Mouse (Mus musculus) midbrain, embryonic 15.5 days (tissue): ENCODE data around the gene Map3k3. TPM values are rescaled to one million over a fixed set of nuclear protein-coding genes. Genes with fewer than 3 reads are reported as not detected.

ENCODE experiments used
- ATAC-seq: fragments of 200-750 bp; cut with Nextera tagmentation; replicated peaks from 2 replicates; pipeline ENCODE4 v1.8.0; 2017; ENCODE audit warnings: moderate TSS enrichment
- H3K27ac ChIP-seq: fragments of 300-500 bp; sonication (generic); 2 replicates; pipeline ENCODE4 v1.5.1; 2015; ENCODE audit warnings: mild to moderate bottlenecking, inconsistent platforms
- H3K27me3 ChIP-seq: fragments of 300-500 bp; sonication (generic); replicated peaks from 2 replicates; pipeline ENCODE4 v1.6.1; 2015; ENCODE audit warnings: inconsistent platforms
- H3K36me3 ChIP-seq: fragments of 300-500 bp; sonication (generic); replicated peaks from 2 replicates; pipeline ENCODE4 v1.6.1; 2015; ENCODE audit warnings: inconsistent platforms
- H3K4me1 ChIP-seq: fragments of 300-500 bp; sonication (generic); 2 replicates; pipeline ENCODE4 v1.6.1; 2015; ENCODE audit warnings: inconsistent platforms
- H3K4me2 ChIP-seq: fragments of 300-500 bp; sonication (generic); 2 replicates; pipeline ENCODE4 v1.6.1; 2015; ENCODE audit warnings: inconsistent platforms, mild to moderate bottlenecking, moderate library complexity
- H3K4me3 ChIP-seq: fragments of 300-500 bp; sonication (generic); 2 replicates; pipeline ENCODE4 v1.5.1; 2015; ENCODE audit warnings: mild to moderate bottlenecking, inconsistent platforms
- H3K9ac ChIP-seq: fragments of 300-500 bp; sonication (generic); 2 replicates; pipeline ENCODE4 v1.6.1; 2015; ENCODE audit warnings: mild to moderate bottlenecking, inconsistent platforms
- H3K9me3 ChIP-seq: fragments of 300-500 bp; sonication (generic); 2 replicates; pipeline ENCODE4 v1.6.1; 2016; ENCODE audit warnings: inconsistent platforms
- WGBS: fragments of 180-500 bp; shearing (Covaris S2); methylation state at CpG from one replicate; pipeline ENCODE4 v1.1.7; 2015; ENCODE audit warnings: mixed read lengths; 5-methylcytosine and 5-hydroxymethylcytosine counted together
- polyA plus RNA-seq: library from polyadenylated mRNA; unstranded; fragments of >200 nt; fragmentation: Nextera tagmentation; extraction: Ambion mirVana; gene quantifications from 2 replicates; pipeline ENCODE4 v1.2.1, GENCODE M21; 2015

The Map3k3 gene
- polyA plus RNA-seq, 1 experiment from 2014 or later = 13.7 TPM

DNA sequence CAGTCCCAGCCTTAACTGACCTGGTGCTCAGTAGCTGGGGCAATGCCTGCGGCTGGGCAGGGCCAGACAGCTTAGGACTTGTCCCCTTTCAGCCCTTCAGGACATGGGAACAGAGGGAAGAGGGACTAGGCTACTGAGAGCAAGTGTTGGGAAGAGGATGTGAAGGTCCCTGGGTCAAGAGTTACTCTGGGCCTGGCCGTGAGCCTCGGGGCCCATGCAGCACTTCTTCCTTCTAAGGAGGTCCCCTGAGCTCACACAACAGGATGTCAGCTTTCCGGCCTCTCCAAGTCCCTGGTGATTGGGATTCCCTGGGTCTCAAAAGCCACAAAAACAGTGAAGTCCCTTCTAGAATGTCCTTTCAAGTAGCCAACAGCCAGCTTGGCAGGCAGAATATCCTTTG, 79.1 kb downstream of the Map3k3 start:
- Histone ChIP-seq H3K4me2 (no peak overlapping the region), H3K4me3 (no peak overlapping the region), H3K27me3 (no peaks in the 10 kb centered on the region), H3K9me3 (no peaks in the 10 kb centered on the region), H3K9ac (no peak overlapping the region), H3K36me3 (peaks cover 21% of the 10 kb centered on the region; the same call in 1 of the 2 replicates), H3K27ac (no peak overlapping the region), H3K4me1 (peaks cover 26% of the 10 kb centered on the region)
- no peak for ATAC-seq
- 86% methylated on average over 4 of the region's 4 CpGs for WGBS

DNA sequence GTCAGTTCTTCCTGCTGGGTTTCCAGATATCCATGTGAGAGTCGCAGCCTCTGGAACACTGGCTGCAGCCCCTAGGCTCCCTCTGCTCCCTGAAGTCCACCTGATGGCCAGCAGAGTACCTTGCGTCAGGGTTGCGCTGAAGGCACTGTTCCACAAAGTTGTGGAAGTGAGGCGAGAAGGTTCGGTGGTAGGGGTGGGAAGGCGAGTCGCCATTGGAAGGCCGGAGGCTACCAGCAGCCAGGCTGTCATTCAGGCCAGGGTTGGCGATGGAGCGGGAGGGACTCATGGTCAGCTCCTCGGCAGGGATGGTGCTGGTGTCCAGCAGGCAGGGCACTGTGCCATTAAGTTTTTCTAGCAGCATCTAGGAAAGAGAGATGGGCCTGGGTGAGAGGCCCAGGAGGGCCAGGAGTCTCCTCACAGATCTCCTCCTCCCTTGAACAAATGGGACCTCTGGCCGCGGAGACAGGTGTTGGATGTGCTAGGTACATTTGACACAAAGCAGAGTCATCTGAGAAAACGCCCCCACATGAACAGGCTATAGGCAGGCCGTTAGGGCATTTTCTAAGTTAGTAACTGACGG, 80.3 kb downstream of the Map3k3 start:
- Histone ChIP-seq H3K4me3 (no peak overlapping the region), H3K9ac (no peak overlapping the region), H3K27me3 (no peaks in the 10 kb centered on the region), H3K9me3 (no peaks in the 10 kb centered on the region), H3K4me1 (peaks cover 14% of the 10 kb centered on the region), H3K36me3 (peaks cover 21% of the 10 kb centered on the region; the same call in 1 of the 2 replicates), H3K27ac (no peak overlapping the region), H3K4me2 (no peak overlapping the region)
- WGBS = 90% methylated on average over 16 of the region's 16 CpGs
- no peak for ATAC-seq

DNA sequence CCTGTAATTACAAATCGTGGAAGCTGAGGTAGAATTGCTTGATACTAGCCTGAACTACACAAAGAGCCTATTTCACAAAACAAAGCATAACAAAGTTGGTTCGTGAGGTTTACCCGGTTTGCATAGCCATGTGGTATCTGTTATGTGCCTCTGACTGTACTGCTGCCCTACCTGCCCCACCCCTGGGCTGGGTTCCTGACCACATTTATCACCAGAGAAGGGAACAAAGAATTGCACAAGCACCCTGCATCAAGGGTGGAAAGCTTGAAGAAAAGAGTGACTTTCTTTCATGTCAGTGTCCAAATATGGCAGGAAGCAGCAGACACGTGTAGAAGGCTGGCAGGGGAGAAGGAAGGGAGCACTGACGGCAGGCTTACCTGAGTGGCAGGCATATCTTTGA, 83.0 kb downstream of the Map3k3 start:
- no peak overlapping the region for H3K4me2 ChIP-seq
- 92% methylated on average over 5 of the region's 5 CpGs for WGBS
- H3K36me3 ChIP-seq = peaks cover 21% of the 10 kb centered on the region; the same call in 1 of the 2 replicates
- H3K9ac ChIP-seq = no peak overlapping the region
- H3K4me1 ChIP-seq = no peaks in the 10 kb centered on the region
- no peaks in the 10 kb centered on the region for H3K9me3 ChIP-seq
- ATAC-seq = no peak
- no peak overlapping the region for H3K27ac ChIP-seq
- H3K4me3 ChIP-seq = no peak overlapping the region
- no peaks in the 10 kb centered on the region for H3K27me3 ChIP-seq

DNA sequence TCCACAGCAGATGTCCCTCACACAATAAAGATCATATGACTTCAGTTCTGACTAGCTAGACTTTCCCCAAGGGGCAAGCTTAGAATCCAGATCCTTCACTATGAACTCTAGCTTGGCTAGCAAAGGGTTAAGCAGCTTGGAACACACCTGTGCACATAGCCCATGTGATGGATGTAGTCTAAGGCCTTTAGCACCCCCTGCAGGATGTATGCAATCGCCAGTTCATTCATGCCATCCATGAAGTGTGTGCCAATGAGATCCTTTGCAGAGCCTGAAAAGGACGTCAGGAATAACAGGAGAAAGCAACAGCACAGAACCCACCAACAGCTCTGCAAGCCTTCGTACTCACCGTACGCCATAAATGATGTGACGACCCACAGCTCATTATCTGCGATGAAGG, 86.4 kb downstream of the Map3k3 start:
- ATAC-seq = no peak
- Histone ChIP-seq H3K27ac (no peak overlapping the region), H3K9me3 (no peaks in the 10 kb centered on the region), H3K27me3 (no peaks in the 10 kb centered on the region), H3K4me1 (no peaks in the 10 kb centered on the region), H3K4me2 (no peak overlapping the region), H3K9ac (no peak overlapping the region), H3K36me3 (peaks cover 14% of the 10 kb centered on the region; the same call in 1 of the 2 replicates), H3K4me3 (no peak overlapping the region)
- WGBS = 75% methylated on average over 7 of the region's 7 CpGs

DNA sequence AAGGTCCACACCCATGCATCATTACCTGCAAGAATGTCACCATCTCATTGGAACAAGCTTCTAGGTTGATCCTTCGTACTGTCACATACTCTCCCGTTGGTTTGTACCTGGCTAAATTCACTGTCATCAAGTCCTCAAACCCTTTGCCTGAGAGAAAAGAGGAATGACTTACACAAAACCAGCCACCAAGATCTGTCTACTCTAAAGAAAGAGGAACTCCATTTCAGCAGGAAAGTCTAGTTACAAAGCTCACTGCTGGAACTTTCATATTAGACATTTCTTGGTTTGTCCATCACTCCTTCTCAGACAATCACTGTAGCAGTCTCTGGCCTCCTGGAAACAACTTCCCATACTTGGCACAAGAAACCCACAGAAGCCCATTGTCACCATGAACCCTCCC, 88.8 kb downstream of the Map3k3 start:
- Histone ChIP-seq H3K9ac (no peak overlapping the region), H3K9me3 (no peaks in the 10 kb centered on the region), H3K27ac (no peak overlapping the region), H3K4me2 (no peak overlapping the region), H3K4me3 (no peak overlapping the region), H3K4me1 (no peaks in the 10 kb centered on the region), H3K36me3 (0 out of 2 replicates have a peak, but pooled peaks cover 1% of the 10 kb centered on the region), H3K27me3 (no peaks in the 10 kb centered on the region)
- no peak for ATAC-seq
- WGBS = 93% methylated on average over 2 of the region's 2 CpGs

DNA sequence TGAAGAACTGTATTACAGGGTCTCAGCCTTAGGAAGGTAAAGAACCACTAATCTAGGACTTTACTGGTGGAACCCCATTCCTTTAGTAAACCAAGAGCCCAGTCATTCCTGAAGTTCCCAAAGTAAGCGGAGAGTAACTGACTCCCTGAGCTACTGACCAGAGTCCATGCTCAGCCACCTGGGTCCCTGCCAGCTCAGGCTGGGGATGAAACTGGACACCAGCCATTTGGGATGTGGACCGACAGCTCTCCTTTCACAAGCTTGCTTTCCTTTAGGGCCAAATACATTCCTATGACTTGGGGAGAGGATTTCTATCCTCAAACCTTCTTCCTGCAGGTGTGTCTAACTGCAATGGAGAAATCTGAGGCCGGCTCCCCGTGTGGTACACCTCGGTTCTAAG, 90.0 kb downstream of the Map3k3 start:
- H3K4me2 ChIP-seq = no peak overlapping the region
- H3K27me3 ChIP-seq = no peaks in the 10 kb centered on the region
- 90% methylated on average over 5 of the region's 5 CpGs for WGBS
- H3K4me3 ChIP-seq = no peak overlapping the region
- H3K27ac ChIP-seq = no peak overlapping the region
- H3K9me3 ChIP-seq = no peaks in the 10 kb centered on the region
- H3K4me1 ChIP-seq = no peaks in the 10 kb centered on the region
- no peak overlapping the region for H3K9ac ChIP-seq
- ATAC-seq = no peak
- no peaks in the 10 kb centered on the region for H3K36me3 ChIP-seq

DNA sequence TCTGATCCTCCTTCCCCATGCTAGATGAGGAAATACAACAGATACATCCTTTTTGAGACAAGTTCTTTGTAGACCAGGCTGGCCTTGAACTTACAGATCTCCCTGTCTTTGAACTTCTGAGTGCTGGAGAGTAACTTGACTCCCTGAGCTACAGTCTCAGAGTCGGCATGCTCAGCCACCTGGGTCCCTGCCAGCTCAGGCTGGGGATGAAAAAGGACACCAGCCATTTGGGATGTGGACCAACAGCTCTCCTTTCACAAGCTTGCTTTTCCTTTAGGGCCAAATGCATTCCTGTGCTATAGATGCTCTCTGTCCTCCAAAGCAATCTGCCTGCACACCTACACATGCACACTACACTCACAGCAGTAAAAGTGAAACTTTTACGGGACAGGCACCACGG, 90.7 kb downstream of the Map3k3 start:
- no peak for ATAC-seq
- WGBS = 74% methylated on average over 3 of the region's 3 CpGs

DNA sequence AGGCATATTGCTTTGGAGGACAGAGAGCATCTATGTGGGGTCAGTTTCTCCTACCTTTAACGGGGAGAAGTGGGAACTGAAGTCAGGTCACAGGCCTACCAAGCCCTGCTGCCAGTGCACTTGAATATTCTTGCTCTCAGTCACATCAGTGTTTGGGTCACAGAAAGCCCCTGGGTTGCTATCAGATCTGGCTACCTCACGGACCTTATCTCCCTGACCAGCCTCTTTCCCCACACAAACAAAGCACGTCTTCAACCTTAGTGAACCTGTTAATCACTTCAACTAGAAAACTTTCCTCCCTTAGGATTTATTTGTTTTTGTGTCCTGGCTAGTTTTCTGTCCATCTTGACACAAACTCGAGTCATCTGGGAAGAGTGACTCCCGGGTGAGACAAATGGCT, 92.0 kb downstream of the Map3k3 start:
- Histone ChIP-seq H3K4me2 (no peak overlapping the region), H3K36me3 (no peaks in the 10 kb centered on the region), H3K27ac (no peak overlapping the region), H3K9me3 (no peaks in the 10 kb centered on the region), H3K27me3 (no peaks in the 10 kb centered on the region), H3K4me3 (no peak overlapping the region), H3K9ac (no peak overlapping the region), H3K4me1 (no peaks in the 10 kb centered on the region)
- 91% methylated on average over 5 of the region's 5 CpGs for WGBS
- no peak for ATAC-seq

More for the DNA sequence above, 90.7 kb downstream of the Map3k3 start:
- Histone ChIP-seq H3K36me3 (no peaks in the 10 kb centered on the region), H3K9me3 (no peaks in the 10 kb centered on the region), H3K4me1 (no peaks in the 10 kb centered on the region), H3K27me3 (no peaks in the 10 kb centered on the region), H3K4me3 (no peak overlapping the region), H3K4me2 (no peak overlapping the region), H3K9ac (no peak overlapping the region), H3K27ac (no peak overlapping the region)

DNA sequence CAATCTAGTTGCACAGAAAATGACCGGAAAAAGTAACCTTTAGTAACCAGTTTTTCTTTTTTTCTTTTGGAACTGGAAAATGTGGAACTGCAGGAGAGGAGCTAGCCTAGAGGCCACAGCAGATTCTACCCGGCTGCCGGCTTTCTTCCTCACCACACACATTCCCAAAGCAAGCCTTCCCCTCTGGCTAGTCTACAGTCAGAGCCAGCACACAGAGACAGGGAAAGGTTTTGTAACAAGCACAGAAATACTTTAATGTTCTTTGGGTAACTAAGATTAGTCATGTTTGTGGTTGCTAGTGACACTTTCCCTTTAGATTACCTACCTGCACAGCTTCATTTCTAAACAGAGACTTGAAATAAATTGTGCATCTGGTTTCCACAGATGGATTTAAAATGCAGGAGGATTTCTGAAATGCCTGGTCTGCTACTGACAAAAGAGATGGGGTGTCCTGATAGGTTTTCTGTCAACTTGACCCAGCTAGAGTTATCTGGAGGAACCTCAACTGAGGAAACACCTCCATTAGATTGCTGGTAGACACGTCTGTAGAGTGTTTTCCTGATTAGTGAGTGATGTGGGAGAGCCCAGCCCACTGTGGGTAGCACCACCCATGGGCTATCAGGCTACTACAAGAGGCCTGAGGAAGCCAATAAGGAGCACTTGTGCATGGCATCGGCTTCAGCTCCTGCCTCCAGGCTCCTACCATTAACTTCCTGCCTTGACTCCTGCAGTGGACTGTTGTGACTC, 93.8 kb downstream of the Map3k3 start:
- Histone ChIP-seq H3K27ac (no peak overlapping the region), H3K4me3 (no peak overlapping the region), H3K36me3 (no peaks in the 10 kb centered on the region), H3K4me2 (no peak overlapping the region), H3K9me3 (no peaks in the 10 kb centered on the region), H3K4me1 (no peaks in the 10 kb centered on the region), H3K9ac (no peak overlapping the region), H3K27me3 (no peaks in the 10 kb centered on the region)
- 86% methylated on average over 5 of the region's 5 CpGs for WGBS
- ATAC-seq = no peak

DNA sequence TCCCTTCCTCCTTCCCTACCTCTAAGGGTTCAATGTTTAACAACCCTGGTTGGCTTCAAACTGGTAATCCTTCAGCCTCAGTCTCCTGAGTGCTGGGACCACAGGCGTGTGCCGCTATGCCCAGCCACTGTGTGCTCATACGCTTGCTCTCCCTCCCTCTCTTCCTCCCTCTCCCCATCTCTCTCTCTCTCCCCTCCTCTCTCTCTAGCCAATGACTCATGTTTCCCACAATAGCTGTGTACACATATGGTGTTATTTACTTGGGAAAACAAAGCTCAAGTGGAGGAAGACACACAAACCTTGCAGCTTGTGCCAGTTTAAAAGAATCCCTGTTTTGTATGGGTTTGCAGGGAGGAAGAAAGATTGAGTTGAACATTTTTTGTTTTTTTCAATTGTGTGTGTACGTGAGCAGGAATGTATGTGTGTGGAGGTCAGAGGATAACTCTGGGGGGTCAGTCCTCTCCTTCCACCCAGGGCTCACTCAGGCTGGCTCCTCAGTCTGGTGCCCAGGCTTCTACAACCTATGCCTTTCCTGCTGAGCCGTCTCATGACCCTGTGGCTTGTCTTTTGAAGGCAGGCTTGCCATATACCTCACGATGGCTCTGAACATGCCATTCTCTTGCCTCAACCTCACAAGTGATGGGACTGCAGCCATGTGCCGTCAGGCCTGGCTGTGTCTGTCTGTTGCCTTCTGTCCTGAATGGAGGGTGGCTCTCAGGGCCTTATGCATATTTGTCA, 95.5 kb downstream of the Map3k3 start:
- H3K4me3 ChIP-seq = no peak overlapping the region
- no peak overlapping the region for H3K4me2 ChIP-seq
- no peak for ATAC-seq
- no peaks in the 10 kb centered on the region for H3K36me3 ChIP-seq
- no peak overlapping the region for H3K27ac ChIP-seq
- H3K27me3 ChIP-seq = no peaks in the 10 kb centered on the region
- WGBS = 79% methylated on average over 7 of the region's 7 CpGs
- H3K9me3 ChIP-seq = no peaks in the 10 kb centered on the region
- H3K4me1 ChIP-seq = no peaks in the 10 kb centered on the region
- no peak overlapping the region for H3K9ac ChIP-seq

DNA sequence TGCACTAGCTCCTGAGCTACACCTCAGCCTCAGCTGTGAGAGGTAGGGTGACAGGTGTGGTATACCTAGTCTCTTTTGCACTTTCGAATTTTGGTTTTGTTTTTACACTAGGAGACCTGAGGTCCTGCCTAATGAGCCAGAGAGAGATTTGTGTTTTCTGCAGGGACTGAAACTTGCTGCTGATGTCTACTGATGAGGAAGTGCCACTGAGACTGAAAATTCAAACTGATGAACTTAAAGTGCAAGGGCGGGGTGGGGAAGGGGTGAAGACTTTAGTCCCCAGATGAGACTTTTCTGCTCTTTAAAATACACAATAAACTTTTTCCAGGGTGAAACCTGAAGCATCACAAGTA, 96.0 kb downstream of the Map3k3 start:
- ATAC-seq = no peak
- Histone ChIP-seq H3K4me2 (no peak overlapping the region), H3K4me1 (no peaks in the 10 kb centered on the region)

DNA sequence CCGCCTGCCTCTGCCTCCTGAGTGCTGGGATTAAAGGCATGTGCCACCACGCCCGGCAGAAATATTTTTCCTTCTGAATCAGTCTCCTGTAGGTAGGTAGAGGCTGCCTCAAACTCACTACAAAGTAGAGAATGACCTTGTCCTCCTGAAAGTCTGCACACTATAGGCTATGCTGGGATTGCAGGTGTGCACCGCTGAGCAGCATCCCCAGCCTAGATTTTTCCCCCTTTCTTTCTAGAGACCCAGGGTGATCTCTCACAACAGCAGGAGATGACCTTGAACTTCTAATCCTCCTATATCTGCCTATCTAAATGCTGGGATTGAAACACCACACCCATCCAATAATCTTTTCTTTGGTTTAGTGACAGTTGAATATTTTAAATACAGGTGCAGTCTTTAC, 102.9 kb downstream of the Map3k3 start:
- H3K36me3 ChIP-seq = no peaks in the 10 kb centered on the region
- H3K4me1 ChIP-seq = peaks cover 3% of the 10 kb centered on the region
- no peaks in the 10 kb centered on the region for H3K27me3 ChIP-seq
- H3K4me2 ChIP-seq = no peak overlapping the region
- ATAC-seq = no peak
- WGBS = 96% methylated on average over 4 of the region's 4 CpGs
- no peak overlapping the region for H3K9ac ChIP-seq
- no peak overlapping the region for H3K27ac ChIP-seq
- no peaks in the 10 kb centered on the region for H3K9me3 ChIP-seq
- H3K4me3 ChIP-seq = no peak overlapping the region

More for the DNA sequence above, 96.0 kb downstream of the Map3k3 start:
- 88% methylated on average over 2 of the region's 2 CpGs for WGBS
- H3K9me3 ChIP-seq = no peaks in the 10 kb centered on the region
- no peaks in the 10 kb centered on the region for H3K27me3 ChIP-seq
- H3K36me3 ChIP-seq = no peaks in the 10 kb centered on the region
- H3K27ac ChIP-seq = no peak overlapping the region
- no peak overlapping the region for H3K4me3 ChIP-seq
- no peak overlapping the region for H3K9ac ChIP-seq
